Mouse (Mus musculus): ENCODE measurements around the gene Rpl13.

- TF ChIP-seq POLR2A (IDR thresholded peaks at IDR 0.05; ENCODE audit: borderline replicate concordance, extremely low read depth, low read depth, low read length) (no peak), CTCF (IDR thresholded peaks at IDR 0.05; ENCODE audit: insufficient read depth, low read length) (no peak)
Observed at GRCm38 (mm10) chr8:123112892-123113291, 10.7 kb downstream of the Rpl13 start.

Data from lung, adult 2 months (tissue).